ENCODE assay signal across 22 mouse cellular contexts in the genomic region with DNA sequence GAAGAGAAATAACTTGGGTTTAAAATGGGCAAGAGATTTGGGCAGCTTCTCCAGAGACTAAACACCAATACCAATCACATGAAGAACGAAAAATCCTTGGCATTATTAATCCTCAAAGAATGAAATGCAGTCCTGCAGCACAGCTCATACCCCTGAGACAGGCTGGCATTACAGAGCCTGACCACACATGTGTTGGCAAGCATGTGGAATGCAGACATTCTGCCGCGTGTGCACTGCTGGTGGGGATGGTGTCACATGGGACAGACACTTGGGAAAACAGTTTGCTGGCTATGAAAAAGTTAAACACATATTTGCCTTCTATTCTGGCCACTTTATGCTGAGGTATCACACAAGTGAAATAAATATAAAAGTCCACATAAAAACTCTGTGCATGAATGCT.
DNase-seq lines count a peak whose midpoint lies in the region; ATAC-seq and TF ChIP-seq lines count a peak whose summit lies in the region.
"Had no signal": no experiment of that assay in that cellular context is flagged by ENCODE, and none has a peak within 500 bp of the region (broad histone marks: within the 10 kb centered on the region; RNA-seq: fewer than 3 reads in every experiment).

No protein-coding gene starts in this region.

- TF ChIP-seq CTCF in C2C12 (IDR thresholded peaks at IDR 0.05; ENCODE audit: control insufficient read depth, insufficient read depth, insufficient read length): no peak
- TF ChIP-seq CTCF in lung, adult 2 months (IDR thresholded peaks at IDR 0.05; ENCODE audit: insufficient read depth, low read length): no peak

- H3K4me2 ChIP-seq in myocyte (ENCODE audit: low read depth): no peak overlapping the region
- no peak overlapping the region for H3K4me2 ChIP-seq in intestine, embryonic 16.5 days (ENCODE audit: low read depth, low read length)
- H3K4me2 ChIP-seq: embryonic facial prominence, embryonic 12.5 days; forebrain, embryonic 12.5 days had no signal

- H3K4me3 ChIP-seq in C2C12 (ENCODE audit: insufficient read depth, poor library complexity, severe bottlenecking): no peak overlapping the region
- H3K4me3 ChIP-seq in myocyte: no peak overlapping the region
- no peak overlapping the region for H3K4me3 ChIP-seq in intestine, embryonic 16.5 days (ENCODE audit: low read length)
- no peak overlapping the region for H3K4me3 ChIP-seq in lung, adult 2 months (replicated peaks; ENCODE audit: extremely low read depth, low read depth, low read length)
- H3K4me3 ChIP-seq: embryonic facial prominence, embryonic 10.5 days; embryonic facial prominence, embryonic 12.5 days; forebrain, embryonic 10.5 days; forebrain, embryonic 12.5 days had no signal

- H3ac ChIP-seq in C2C12 (ENCODE audit: control insufficient read depth, insufficient read length, low read depth): no peak overlapping the region
- H3ac ChIP-seq in myocyte (ENCODE audit: control insufficient read depth, insufficient read length): no peak overlapping the region

- H3K27me3 ChIP-seq in C2C12 (ENCODE audit: control insufficient read depth, insufficient read depth, insufficient read length) (no peaks in the 10 kb centered on the region), myocyte (ENCODE audit: control insufficient read depth, insufficient read depth, insufficient read length) (peaks cover 8% of the 10 kb centered on the region)
- H3K27me3 ChIP-seq in intestine, embryonic 16.5 days (replicated peaks; ENCODE audit: control insufficient read depth, insufficient read depth, low read length): no peaks in the 10 kb centered on the region
- H3K27me3 ChIP-seq: embryonic facial prominence, embryonic 12.5 days; forebrain, embryonic 12.5 days had no signal

- no peaks in the 10 kb centered on the region for H3K4me1 ChIP-seq in intestine, embryonic 16.5 days (ENCODE audit: control insufficient read depth, insufficient read depth, low read length)
- H3K4me1 ChIP-seq in lung, adult 2 months (ENCODE audit: control insufficient read depth, insufficient read depth, low read length): no peaks in the 10 kb centered on the region
- H3K4me1 ChIP-seq: embryonic facial prominence, embryonic 10.5 days; embryonic facial prominence, embryonic 12.5 days; forebrain, embryonic 10.5 days; forebrain, embryonic 12.5 days had no signal

- no peak overlapping the region for H3K27ac ChIP-seq in intestine, embryonic 16.5 days (ENCODE audit: low read length)
- H3K27ac ChIP-seq: embryonic facial prominence, embryonic 10.5 days; embryonic facial prominence, embryonic 12.5 days; forebrain, embryonic 10.5 days; forebrain, embryonic 12.5 days had no signal

- H3K36me3 ChIP-seq in C2C12 (ENCODE audit: control insufficient read depth, insufficient read depth): no peaks in the 10 kb centered on the region
- no peaks in the 10 kb centered on the region for H3K36me3 ChIP-seq in myocyte (ENCODE audit: control insufficient read depth, insufficient read depth)
- no peaks in the 10 kb centered on the region for H3K36me3 ChIP-seq in intestine, embryonic 16.5 days (ENCODE audit: control insufficient read depth, insufficient read depth, low read length)
- H3K36me3 ChIP-seq: embryonic facial prominence, embryonic 10.5 days; embryonic facial prominence, embryonic 12.5 days; forebrain, embryonic 10.5 days; forebrain, embryonic 12.5 days had no signal

- H3K79me3 ChIP-seq in C2C12 (ENCODE audit: low read depth): no peaks in the 10 kb centered on the region

- no peak overlapping the region for H3K9ac ChIP-seq in intestine, embryonic 16.5 days (ENCODE audit: low read depth, low read length)
- H3K9ac ChIP-seq: embryonic facial prominence, embryonic 12.5 days; forebrain, embryonic 12.5 days had no signal

- H3K79me2 ChIP-seq in C2C12 (ENCODE audit: control insufficient read depth, insufficient read depth): no peaks in the 10 kb centered on the region
- no peaks in the 10 kb centered on the region for H3K79me2 ChIP-seq in myocyte (ENCODE audit: control insufficient read depth, insufficient read depth)

- WGBS in intestine, embryonic 16.5 days: 76% methylated on average over 3 of the region's 3 CpGs
- 74% methylated on average over 3 of the region's 3 CpGs for WGBS in lung, adult 2 months

- DNase-seq in 3134 (ENCODE audit: extremely low read depth, insufficient read length, low spot score): peak; percentile 60
- no peak for DNase-seq in lung, adult 2 months
- DNase-seq: adrenal gland, adult 2 months; adrenal gland, postnatal 10 days; adrenal gland, postnatal 25 days; B cell, adult 2 months; cerebellum, adult 11 months; cerebellum, adult 18-20 months; cerebellum, adult 8-10 months; cerebellum, adult 9-11 months; cerebellum, postnatal 14 days; cerebellum, postnatal 36 days; embryo, embryonic 11 days had no signal

- ATAC-seq in intestine, embryonic 16.5 days: no peak
- ATAC-seq: forebrain, embryonic 14.5 days; forebrain, embryonic 16.5 days had no signal

- H3K9me3 ChIP-seq in intestine, embryonic 16.5 days (ENCODE audit: control insufficient read depth, low read length): no peaks in the 10 kb centered on the region
- H3K9me3 ChIP-seq: embryonic facial prominence, embryonic 12.5 days; forebrain, embryonic 12.5 days had no signal

- TF ChIP-seq POLR2A in myocyte (IDR thresholded peaks at IDR 0.05; ENCODE audit: insufficient read length, low read depth): no peak
- TF ChIP-seq POLR2A in lung, adult 2 months (IDR thresholded peaks at IDR 0.05; ENCODE audit: borderline replicate concordance, extremely low read depth, low read depth, low read length): no peak

TF ChIP-seq in C2C12, 6 proteins besides CTCF, POLR2A, EP300 and RAD21:
- TF ChIP-seq USF1 (IDR thresholded peaks at IDR 0.05; ENCODE audit: low read depth): peak; percentile 41
- peak; percentile 73 for TF ChIP-seq MAX (IDR thresholded peaks at IDR 0.05)
- TF ChIP-seq CEBPB (IDR thresholded peaks at IDR 0.05; ENCODE audit: low read depth): no peak

TF ChIP-seq in myocyte, 11 proteins besides CTCF, POLR2A, EP300 and RAD21:
- peak in 2 of 3 experiments; percentile 63 to 74 for TF ChIP-seq MYOD1 (IDR thresholded peaks at IDR 0.05; ENCODE audit: control insufficient read depth in 1 of 3, insufficient read length in 2 of 3, low read depth in 2 of 3)
- TF ChIP-seq MAX (IDR thresholded peaks at IDR 0.05; ENCODE audit: low read depth): no peak
- peak in 2 of 3 experiments; percentile 69 to 88 for TF ChIP-seq MYOG (IDR thresholded peaks at IDR 0.05; ENCODE audit: control insufficient read depth in 1 of 3, insufficient read depth in 1 of 3, insufficient read length in 2 of 3, low read depth in 2 of 3)
- no peak for TF ChIP-seq REST (IDR thresholded peaks at IDR 0.05; ENCODE audit: insufficient read depth, insufficient read length)
- peak; percentile 39 for TF ChIP-seq TCF3 (IDR thresholded peaks at IDR 0.05; ENCODE audit: insufficient read length, low read depth)
- TF ChIP-seq SRF (IDR thresholded peaks at IDR 0.05; ENCODE audit: control insufficient read depth, insufficient read length, low read depth): no peak
- peak; percentile 70 for TF ChIP-seq USF1 (IDR thresholded peaks at IDR 0.05; ENCODE audit: low read depth)
- no peak for TF ChIP-seq TCF12 (IDR thresholded peaks at IDR 0.05; ENCODE audit: insufficient read depth, poor library complexity, severe bottlenecking)
- no peak for TF ChIP-seq CEBPB (IDR thresholded peaks at IDR 0.05; ENCODE audit: insufficient read depth, poor library complexity, severe bottlenecking)
- TF ChIP-seq E2F4 (IDR thresholded peaks at IDR 0.05; ENCODE audit: insufficient read depth): no peak
- no peak for TF ChIP-seq POLR2AphosphoS2 (IDR thresholded peaks at IDR 0.05; ENCODE audit: insufficient read length, low read depth)
TF ChIP-seq in myocyte: peak in this region for 4.
